Mouse (Mus musculus): ENCODE measurements around the gene Olfr1129. TPM values are rescaled to one million over a fixed set of nuclear protein-coding genes. Genes with fewer than 3 reads are reported as not detected.

Gene Olfr1129
- polyA plus RNA-seq (2012; rRNA removed) = not detected in 2 replicates

GRCm38 (mm10) chr2:87573602-87574001 lies at the start of gene Olfr1129:
Gene Olfr1129 (plus strand): TSS chr2:87573902.

GRCm38 (mm10) chr2:87531496-87531895 lies 42.2 kb upstream of the Olfr1129 start, which contains the start of gene Olfr153:
Gene Olfr153 (plus strand): TSS chr2:87531796.

GRCm38 (mm10) chr2:87545442-87545841 lies 28.3 kb upstream of the Olfr1129 start, which contains the start of gene Olfr1128:
Gene Olfr1128 (minus strand): TSS chr2:87545542.

GRCm38 (mm10) chr2:87605912-87606311 lies 32.2 kb downstream of the Olfr1129 start, which contains the start of gene Olfr1130:
Gene Olfr1130 (plus strand): TSS chr2:87606212.

GRCm38 (mm10) chr2:87626804-87627203 lies 53.1 kb downstream of the Olfr1129 start, which contains the start of gene Olfr1131:
Gene Olfr1131 (plus strand): TSS chr2:87627104.

Other genes starting within 250 kb of the Olfr1129 start
- not detected in 2 replicates for gene Olfr1120, start 219.1 kb upstream of the Olfr1129 start, polyA plus RNA-seq (2012; rRNA removed)
- gene Olfr1121, start 204.0 kb upstream of the Olfr1129 start, polyA plus RNA-seq (2012; rRNA removed) = not detected in 2 replicates
- gene Olfr1122, start 188.1 kb upstream of the Olfr1129 start, polyA plus RNA-seq (2012; rRNA removed) = not detected in 2 replicates
- not detected in 2 replicates for gene Olfr1123, start 157.3 kb upstream of the Olfr1129 start, polyA plus RNA-seq (2012; rRNA removed)
- not detected in 2 replicates for gene Olfr1124, start 143.6 kb upstream of the Olfr1129 start, polyA plus RNA-seq (2012; rRNA removed)
- gene Olfr1126, start 119.9 kb upstream of the Olfr1129 start, polyA plus RNA-seq (2012; rRNA removed) = not detected in 2 replicates
- gene Pramel7, start 76.8 kb upstream of the Olfr1129 start, polyA plus RNA-seq (2012; rRNA removed) = not detected in 2 replicates
- not detected in 2 replicates for gene Pramel6, start 67.3 kb upstream of the Olfr1129 start, polyA plus RNA-seq (2012; rRNA removed)
- not detected in 2 replicates for gene Olfr153, start 42.1 kb upstream of the Olfr1129 start, polyA plus RNA-seq (2012; rRNA removed)
- gene Olfr1128, start 28.4 kb upstream of the Olfr1129 start, polyA plus RNA-seq (2012; rRNA removed) = not detected in 2 replicates
- not detected in 2 replicates for gene Olfr1130, start 32.3 kb downstream of the Olfr1129 start, polyA plus RNA-seq (2012; rRNA removed)
- not detected in 2 replicates for gene Olfr1131, start 53.2 kb downstream of the Olfr1129 start, polyA plus RNA-seq (2012; rRNA removed)
- not detected in 2 replicates for gene Olfr1132, start 63.6 kb downstream of the Olfr1129 start, polyA plus RNA-seq (2012; rRNA removed)
- gene Olfr1133, start 73.5 kb downstream of the Olfr1129 start, polyA plus RNA-seq (2012; rRNA removed) = not detected in 2 replicates
- not detected in 2 replicates for gene Olfr1134, start 84.6 kb downstream of the Olfr1129 start, polyA plus RNA-seq (2012; rRNA removed)
- not detected in 2 replicates for gene Olfr1135, start 99.8 kb downstream of the Olfr1129 start, polyA plus RNA-seq (2012; rRNA removed)
- not detected in 2 replicates for gene Olfr1136, start 120.0 kb downstream of the Olfr1129 start, polyA plus RNA-seq (2012; rRNA removed)
- not detected in 2 replicates for gene Olfr1137, start 139.3 kb downstream of the Olfr1129 start, polyA plus RNA-seq (2012; rRNA removed)
- not detected in 2 replicates for gene Olfr1138, start 166.1 kb downstream of the Olfr1129 start, polyA plus RNA-seq (2012; rRNA removed)
- not detected in 2 replicates for gene Olfr1140, start 169.8 kb downstream of the Olfr1129 start, polyA plus RNA-seq (2012; rRNA removed)
- gene Olfr1141, start 180.1 kb downstream of the Olfr1129 start, polyA plus RNA-seq (2012; rRNA removed) = not detected in 2 replicates
- gene Olfr152, start 205.6 kb downstream of the Olfr1129 start, polyA plus RNA-seq (2012; rRNA removed) = not detected in 2 replicates
- gene Olfr1143, start 226.7 kb downstream of the Olfr1129 start, polyA plus RNA-seq (2012; rRNA removed) = not detected in 2 replicates
- not detected in 2 replicates for gene Olfr1145, start 235.9 kb downstream of the Olfr1129 start, polyA plus RNA-seq (2012; rRNA removed)

All from ovary, adult 2 months (tissue).